Mouse (Mus musculus) forebrain, postnatal 0 days (tissue): ENCODE measurements at regions not wholly inside any gene's neighbourhood (a gene's known extent, or its start where the extent isn't known, plus 50 kb on each side); places are given as distances from the start of the nearest gene placed in this dataset.

ENCODE experiments used
- ATAC-seq: fragments of 200-750 bp; cut with Nextera tagmentation; 2 replicates; pipeline ENCODE4 v1.8.0; 2017; ENCODE audit warnings: mild to moderate bottlenecking, moderate library complexity
- DNase-seq: peaks from one replicate; pipeline ENCODE4 v3.0.0-alpha.2; 2015
- H3K27ac ChIP-seq: fragments of 300-500 bp; sonication (generic); 2 replicates; pipeline ENCODE4 v1.5.1; 2014; ENCODE audit warnings: low read depth, mild to moderate bottlenecking, antibody characterized with exemption, low read length, moderate library complexity, mixed read lengths
- H3K27me3 ChIP-seq: fragments of 300-500 bp; sonication (generic); 2 replicates; pipeline ENCODE4 v1.6.1; 2014; ENCODE audit warnings: mild to moderate bottlenecking, low read length, mixed read lengths; ENCODE audit not compliant: insufficient read depth
- H3K36me3 ChIP-seq: fragments of 300-500 bp; sonication (generic); 2 replicates; pipeline ENCODE4 v1.6.1; 2014; ENCODE audit warnings: mild to moderate bottlenecking, moderate library complexity; ENCODE audit not compliant: insufficient read depth
- H3K4me1 ChIP-seq: fragments of 300-500 bp; sonication (generic); 2 replicates; pipeline ENCODE4 v1.6.1; 2014; ENCODE audit warnings: antibody characterized with exemption; ENCODE audit not compliant: insufficient read depth
- H3K4me2 ChIP-seq: fragments of 300-500 bp; sonication (generic); 2 replicates; pipeline ENCODE4 v1.6.1; 2014; ENCODE audit warnings: low read depth, mild to moderate bottlenecking, moderate library complexity
- H3K4me3 ChIP-seq: fragments of 300-500 bp; sonication (generic); 2 replicates; pipeline ENCODE4 v1.5.1; 2014; ENCODE audit warnings: low read depth, low read length, mixed read lengths
- H3K9ac ChIP-seq: fragments of 300-500 bp; sonication (generic); 2 replicates; pipeline ENCODE4 v1.6.1; 2014; ENCODE audit warnings: mild to moderate bottlenecking
- H3K9me3 ChIP-seq: fragments of 300-500 bp; sonication (generic); 2 replicates; pipeline ENCODE4 v1.6.1; 2016; ENCODE audit warnings: low read length
- CTCF ChIP-seq: sonication (generic); IDR thresholded peaks from 2 replicates; pipeline ENCODE4 v1.5.1; 2016; ENCODE audit warnings: antibody characterized with exemption, control low read depth, low read depth
- WGBS: fragments of 180-500 bp; shearing (Covaris S2); extraction: QIAGEN DNeasy Blood & Tissue Kit; methylation state at CpG from one replicate; pipeline ENCODE4 v1.1.7; 2014; 5-methylcytosine and 5-hydroxymethylcytosine counted together

- no peak for ATAC-seq
- Histone ChIP-seq H3K4me1 (no peaks in the 10 kb centered on the region), H3K4me2 (no peak overlapping the region), H3K27me3 (no peaks in the 10 kb centered on the region), H3K4me3 (no peak overlapping the region), H3K9me3 (no peaks in the 10 kb centered on the region), H3K9ac (no peak overlapping the region), H3K27ac (no peak overlapping the region), H3K36me3 (no peaks in the 10 kb centered on the region)
- DNase-seq: no peak
- no peak for TF ChIP-seq CTCF
- WGBS: 92% methylated on average over 8 of the region's 8 CpGs
Measured at GRCm38 (mm10) chr9:117693001-117693400, 63.3 kb upstream of the Rbms3 start.

- Histone ChIP-seq H3K4me2 (no peak overlapping the region), H3K9me3 (no peaks in the 10 kb centered on the region), H3K27me3 (no peaks in the 10 kb centered on the region), H3K4me3 (no peak overlapping the region), H3K4me1 (no peaks in the 10 kb centered on the region), H3K27ac (no peak overlapping the region), H3K36me3 (no peaks in the 10 kb centered on the region), H3K9ac (no peak overlapping the region)
- no peak for ATAC-seq
- no peak for TF ChIP-seq CTCF
- DNase-seq: no peak
- WGBS: 39% methylated on average over 9 of the region's 9 CpGs
Measured at GRCm38 (mm10) chr9:117692486-117692885, 62.8 kb upstream of the Rbms3 start.

GRCm38 (mm10) chr9:117689946-117690345, 60.2 kb upstream of the Rbms3 start:
- no peaks in the 10 kb centered on the region for H3K9me3 ChIP-seq
- DNase-seq (no peak), ATAC-seq (no peak)
- H3K36me3 ChIP-seq: no peaks in the 10 kb centered on the region
- H3K27me3 ChIP-seq: no peaks in the 10 kb centered on the region
- H3K4me1 ChIP-seq: no peaks in the 10 kb centered on the region
- H3K4me2 ChIP-seq: no peak overlapping the region
- TF ChIP-seq CTCF: no peak
- WGBS: 81% methylated on average over 4 of the region's 4 CpGs
- no peak overlapping the region for H3K4me3 ChIP-seq
- no peak overlapping the region for H3K27ac ChIP-seq
- H3K9ac ChIP-seq: no peak overlapping the region
